Mouse (Mus musculus) ovary, adult 18-20 months (tissue): ENCODE data around the gene Txk.

Experiments
- DNase-seq: peaks from one replicate; pipeline ENCODE4 v3.0.0; 2022; ENCODE audit warnings: low spot score, mixed read lengths

Gene Txk

DNA sequence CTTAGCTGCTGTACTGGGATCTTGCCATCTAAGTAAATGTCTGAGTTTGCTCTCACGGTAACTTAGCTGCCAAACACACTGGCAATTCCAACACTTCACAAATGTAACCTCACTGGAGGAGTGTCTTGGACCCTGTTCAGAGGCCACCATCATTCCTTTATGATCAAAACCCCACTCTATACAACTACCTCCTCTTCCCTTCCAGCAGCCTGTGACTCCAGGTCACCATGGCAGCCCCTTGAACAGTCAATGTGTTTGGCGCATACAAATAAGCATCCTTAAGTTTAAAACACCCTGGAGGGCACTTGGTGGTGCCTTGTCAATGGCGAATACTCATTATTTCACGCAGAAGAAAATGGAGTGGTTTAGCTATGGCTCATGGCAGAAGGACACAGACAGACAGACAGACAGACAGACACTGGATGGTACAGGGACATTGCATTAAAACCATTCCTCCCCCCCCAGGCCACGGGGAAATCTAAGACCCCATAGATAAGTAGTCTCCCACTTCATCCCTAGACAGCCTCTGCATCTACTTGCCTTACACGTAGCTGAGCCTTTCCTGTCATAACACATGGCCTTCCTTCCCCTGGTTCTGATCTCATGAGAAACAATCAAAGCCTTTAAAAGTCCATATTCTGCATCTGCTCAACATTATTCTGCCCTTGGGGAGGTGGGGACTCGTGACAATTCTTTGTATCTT is 1.4 kb downstream of the Txk start:
- no peak for DNase-seq

GRCm38 (mm10) chr5:72750226-72750625 is 2.4 kb downstream of the Txk start:
- DNase-seq: no peak

- DNase-seq: peak; percentile 69
Observed at GRCm38 (mm10) chr5:72748659-72749265, 3.8 kb downstream of the Txk start.

DNA sequence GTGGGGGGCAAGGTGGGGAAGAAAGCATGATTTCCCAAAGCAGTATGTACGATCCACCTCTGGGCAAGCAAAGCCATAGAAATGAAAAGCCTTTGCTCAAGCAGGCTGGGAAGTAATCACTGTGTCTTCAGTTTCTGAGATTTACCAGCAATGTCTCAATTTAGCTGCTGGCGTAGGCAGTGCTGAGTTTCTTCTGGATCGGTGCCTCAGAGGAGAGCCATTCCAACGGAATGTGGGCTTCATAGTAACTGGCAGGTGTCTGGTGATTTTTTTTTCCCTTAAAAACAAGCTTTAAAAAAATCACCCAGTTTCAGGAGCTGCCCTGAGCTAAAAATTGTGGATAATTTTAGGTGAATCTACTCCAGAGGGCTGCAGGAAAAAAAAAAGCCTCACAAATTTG is 5.2 kb downstream of the Txk start:
- DNase-seq: no peak

DNA sequence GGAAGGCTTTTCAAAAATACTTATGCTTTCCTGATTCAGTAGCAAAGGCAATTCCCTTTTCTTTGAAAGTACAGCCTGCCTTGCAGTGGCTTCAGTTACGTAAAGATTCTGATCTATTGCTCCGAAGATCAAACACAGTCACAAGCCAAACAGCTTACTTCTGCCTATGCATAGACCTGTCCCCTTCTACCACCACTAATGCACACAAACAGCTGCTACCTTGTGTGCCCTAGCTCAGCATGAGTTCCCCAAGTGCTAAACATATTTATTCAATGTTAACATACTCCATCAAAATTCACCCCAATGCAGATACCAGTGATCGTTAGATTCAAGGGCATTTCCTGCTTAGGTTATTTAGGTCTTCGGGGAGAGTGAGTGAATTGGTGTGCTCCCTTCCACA is 6.1 kb downstream of the Txk start:
- no peak for DNase-seq

DNA sequence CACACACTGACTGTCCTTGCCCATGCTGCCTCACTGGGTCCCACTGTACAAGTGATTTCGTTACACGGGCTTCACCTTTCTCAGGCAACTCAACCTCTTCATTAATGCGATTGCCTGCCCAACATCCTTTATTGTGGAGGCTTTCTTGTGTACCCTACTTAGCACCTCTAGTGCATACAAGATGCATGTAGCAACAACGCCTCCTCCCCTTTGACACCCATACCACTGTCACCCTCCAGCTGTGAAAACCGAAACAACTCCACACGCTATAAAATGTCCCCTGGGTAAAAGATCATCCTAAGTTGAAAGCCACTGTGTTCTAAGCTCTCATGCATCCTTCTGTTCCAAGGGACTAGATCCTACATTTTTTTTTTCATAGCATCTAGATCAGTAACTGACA is 9.5 kb downstream of the Txk start:
- DNase-seq: no peak

DNA sequence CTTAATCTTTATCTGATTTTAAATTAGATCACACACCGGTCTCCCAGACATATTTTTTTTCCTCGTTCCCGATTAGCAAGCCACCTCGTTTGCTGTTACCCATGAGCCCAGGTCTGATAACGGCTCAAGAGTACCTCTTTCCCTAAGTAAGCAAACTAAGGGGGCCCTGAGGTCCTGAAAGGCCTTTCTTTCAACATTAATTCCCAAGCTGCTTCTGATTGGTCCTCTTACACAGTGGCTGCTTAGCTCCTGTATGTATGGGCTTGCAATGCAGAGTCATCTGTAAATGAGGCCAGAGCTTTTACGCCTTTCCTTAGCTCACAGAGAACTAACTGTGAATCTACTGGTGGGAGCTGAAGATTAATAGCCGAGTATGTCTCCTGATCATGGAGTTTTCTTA is 15.7 kb downstream of the Txk start:
- DNase-seq: no peak

DNA sequence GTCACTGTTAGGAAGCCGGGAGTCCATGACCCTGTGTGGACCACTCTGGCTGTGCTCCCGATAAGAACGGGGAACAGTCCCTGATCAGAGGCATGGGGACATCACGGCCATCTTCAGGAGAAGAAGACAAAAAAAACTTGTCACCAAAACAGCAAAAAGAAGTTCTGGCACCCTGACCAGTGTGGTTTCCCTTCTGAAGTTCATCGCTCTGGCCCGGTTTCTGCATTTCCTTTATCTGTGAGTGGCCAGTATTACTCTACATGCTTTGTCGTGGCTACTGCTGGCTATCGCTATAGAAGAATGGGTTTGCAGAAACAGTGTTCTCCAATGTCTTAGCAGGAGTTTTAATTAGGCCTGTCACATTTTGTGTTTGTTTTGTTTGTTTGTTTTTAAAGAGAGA is 16.1 kb downstream of the Txk start:
- DNase-seq: no peak

DNA sequence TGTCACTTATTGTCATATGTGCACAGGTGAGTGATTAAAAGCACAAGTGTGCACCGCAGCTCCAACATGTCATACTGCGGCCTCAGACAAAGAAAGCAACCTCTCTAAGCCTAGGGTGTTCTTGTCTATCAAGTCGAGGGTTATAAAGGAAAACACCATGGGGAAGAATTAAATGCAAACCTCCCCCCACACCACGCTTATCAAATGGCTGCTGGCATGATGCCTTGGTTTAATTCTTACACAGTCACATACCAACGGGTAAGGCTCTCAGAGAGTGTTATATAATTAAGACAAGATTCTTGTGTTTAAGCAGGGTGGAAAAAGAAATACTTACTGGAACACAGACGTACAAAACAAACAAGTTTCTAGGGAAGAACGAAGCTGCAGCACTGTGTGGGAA is 16.8 kb downstream of the Txk start:
- no peak for DNase-seq

GRCm38 (mm10) chr5:72732885-72733284 is 19.7 kb downstream of the Txk start:
- no peak for DNase-seq

- DNase-seq: no peak
Observed at GRCm38 (mm10) chr5:72725404-72725803, 27.2 kb downstream of the Txk start.

DNA sequence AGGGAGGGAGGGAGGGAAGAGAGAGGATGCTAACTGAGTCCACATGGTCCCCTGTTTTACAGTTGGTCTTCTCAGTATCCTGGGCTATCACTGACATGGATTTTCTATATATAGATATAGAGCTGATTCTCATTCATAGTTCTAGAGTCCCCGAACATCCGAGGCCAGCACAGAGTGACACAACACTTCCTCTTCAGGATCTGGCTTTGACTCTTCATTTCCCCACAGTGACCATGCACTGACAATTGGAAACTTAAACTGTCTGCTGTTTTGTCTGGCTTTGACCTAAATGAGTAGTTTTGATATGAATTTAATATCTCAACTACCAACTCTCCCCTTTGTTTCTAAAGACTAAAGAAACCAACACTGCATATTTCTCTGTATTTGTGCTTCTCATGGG is 29.1 kb downstream of the Txk start:
- no peak for DNase-seq

DNA sequence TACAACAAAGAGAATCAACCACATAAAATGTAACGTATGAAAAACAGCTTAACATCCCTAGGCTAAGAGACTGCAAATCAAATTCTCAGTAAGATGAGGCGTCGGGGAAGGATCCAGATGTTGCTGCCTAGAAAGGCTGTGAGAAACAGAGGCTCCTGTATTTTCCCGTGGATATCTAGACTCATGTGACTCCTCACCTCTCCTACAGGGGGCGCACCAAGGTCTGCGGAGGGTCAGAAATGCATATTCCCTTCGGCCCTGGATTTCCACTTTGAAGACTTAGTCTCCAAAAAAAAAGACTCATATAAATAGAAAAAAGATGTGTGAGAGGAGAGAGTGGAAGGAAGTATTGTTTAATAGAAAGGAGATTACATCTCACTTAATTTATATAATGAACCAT is 32.0 kb downstream of the Txk start:
- no peak for DNase-seq

GRCm38 (mm10) chr5:72710572-72711278 is 41.9 kb downstream of the Txk start:
- no peak for DNase-seq

DNA sequence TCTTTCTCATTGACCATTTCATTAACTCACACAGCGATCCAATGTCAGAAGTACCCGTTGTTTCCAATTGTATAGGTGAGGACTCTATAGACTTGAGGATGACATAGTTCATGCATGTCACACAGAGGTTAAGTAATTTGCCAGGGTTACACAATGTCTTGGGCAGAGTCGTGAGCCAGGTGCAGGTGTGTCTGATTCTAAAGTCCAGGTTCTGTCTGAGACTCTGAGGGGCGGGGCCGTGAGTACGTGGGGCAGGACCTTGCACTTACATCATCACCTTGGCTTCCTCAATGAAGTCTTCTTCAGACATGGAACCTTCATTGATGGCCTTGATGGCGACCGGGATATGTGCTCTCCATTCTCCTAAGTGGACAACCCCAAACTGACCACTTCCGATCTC is 42.6 kb downstream of the Txk start:
- DNase-seq: no peak

DNA sequence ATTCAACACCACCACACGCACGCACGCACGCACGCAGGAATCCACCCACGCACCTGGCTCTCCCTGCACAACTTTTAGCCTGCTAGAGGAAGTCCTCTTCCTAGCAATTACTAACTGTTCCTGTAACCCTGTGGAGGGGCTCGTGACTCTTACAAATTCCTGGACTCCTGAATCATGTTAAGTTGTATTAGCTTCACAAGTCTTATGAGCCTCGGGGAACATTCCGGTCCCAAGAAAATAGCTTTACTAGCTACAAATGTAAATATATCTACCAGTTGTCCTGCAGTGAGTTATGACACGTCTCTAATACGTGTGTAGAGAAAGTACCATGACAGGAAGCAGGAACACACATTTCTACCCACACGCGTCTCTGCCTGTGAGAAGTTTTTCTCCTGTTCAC is 43.1 kb downstream of the Txk start:
- DNase-seq: no peak

DNA sequence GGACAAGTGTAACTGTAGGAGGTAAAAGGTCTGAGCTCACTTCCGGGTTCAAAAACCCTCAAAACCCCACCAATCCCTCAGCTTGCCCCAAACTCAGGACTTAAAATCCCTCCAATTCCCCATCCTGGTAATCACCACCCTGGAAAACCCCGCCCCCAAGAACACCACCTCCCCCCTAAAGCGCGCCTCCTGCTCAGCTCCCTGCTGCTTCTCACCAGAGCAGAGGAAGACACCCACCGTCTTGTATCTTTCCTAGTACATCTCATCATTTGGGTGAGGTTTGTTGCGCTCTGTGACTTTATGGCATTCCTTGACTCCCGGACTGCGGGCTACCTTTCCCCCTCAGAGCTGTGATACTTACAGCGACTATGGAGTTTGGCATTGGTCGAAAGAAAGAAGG is 45.9 kb downstream of the Txk start:
- no peak for DNase-seq

GRCm38 (mm10) chr5:72706095-72706494 is 46.5 kb downstream of the Txk start:
- no peak for DNase-seq

DNA sequence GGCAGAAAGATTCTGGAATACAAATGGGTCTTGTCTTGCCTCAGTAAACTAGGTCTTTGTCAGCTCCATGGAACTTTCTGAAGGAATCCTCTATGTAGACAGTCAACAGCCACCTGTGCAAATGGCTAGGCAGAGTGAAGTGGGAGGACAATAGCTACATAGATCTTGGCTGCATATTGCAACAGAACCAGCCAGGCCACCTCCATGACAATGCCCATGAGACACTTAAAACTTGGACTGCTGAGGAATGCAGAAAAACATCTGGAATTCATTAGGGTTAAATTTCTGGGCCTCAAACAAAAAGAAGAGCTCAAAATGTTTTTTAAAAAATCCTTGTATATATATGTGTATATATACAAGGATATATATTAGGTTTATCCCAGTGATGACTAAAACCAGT is 50.4 kb downstream of the Txk start:
- DNase-seq: no peak

- DNase-seq: peak; percentile 3
Observed at GRCm38 (mm10) chr5:72699500-72699818, 53.1 kb downstream of the Txk start.

- DNase-seq: peak; percentile 30
Observed at GRCm38 (mm10) chr5:72698818-72699499, 53.6 kb downstream of the Txk start.

DNA sequence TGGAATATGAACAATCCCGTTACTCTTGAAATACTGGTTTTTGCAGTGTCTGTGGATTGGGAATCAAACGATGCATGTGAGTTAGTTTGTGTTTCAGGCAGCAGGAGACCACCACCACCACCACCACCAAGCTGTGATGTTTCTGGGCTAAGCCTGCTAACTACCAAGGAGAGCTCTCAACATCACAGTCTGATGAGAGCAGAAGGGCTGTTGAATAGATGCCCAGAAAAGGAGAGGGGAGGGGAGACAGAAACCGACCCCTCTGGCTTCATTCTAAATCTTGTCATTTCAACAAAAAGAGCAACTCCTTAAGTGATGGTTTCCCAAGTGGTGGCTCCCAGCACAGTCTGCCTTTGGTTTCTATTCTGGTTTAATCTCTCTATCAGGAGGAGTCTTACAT is 54.2 kb downstream of the Txk start:
- no peak for DNase-seq

- DNase-seq: peak; percentile 2
Observed at GRCm38 (mm10) chr5:72696491-72696890, 56.1 kb downstream of the Txk start.
